Mouse (Mus musculus) heart, embryonic 14.5 days (tissue): ENCODE results near the gene Gprin1. TPM values are rescaled to one million over a fixed set of nuclear protein-coding genes. Genes with fewer than 3 reads are reported as not detected.

ENCODE experiments used
- polyA plus RNA-seq: library from polyadenylated mRNA; unstranded; fragments of >200 nt; fragmentation: Nextera tagmentation; extraction: Ambion mirVana; gene quantifications from 2 replicates; pipeline ENCODE4 v1.2.1, GENCODE M21; 2014

The Gprin1 gene
- polyA plus RNA-seq, 1 experiment from 2014 or later, result 0.12 TPM

Other genes with a start within 250 kb of the Gprin1 start
- 5.7 and 5.8 TPM in 2 replicates for gene Simc1, start 246.1 kb downstream of the Gprin1 start, polyA plus RNA-seq
- gene 4833439L19Rik, start 184.4 kb downstream of the Gprin1 start, polyA plus RNA-seq, result 123 and 128 TPM in 2 replicates
- gene Arl10, start 174.9 kb downstream of the Gprin1 start, polyA plus RNA-seq, result 16.1 and 19.2 TPM in 2 replicates
- 46.5 and 48.9 TPM in 2 replicates for gene Nop16, start 159.8 kb downstream of the Gprin1 start, polyA plus RNA-seq
- gene Higd2a, start 159.7 kb downstream of the Gprin1 start, polyA plus RNA-seq, result 318 and 319 TPM in 2 replicates
- 37.9 and 45.0 TPM in 2 replicates for gene Cltb, start 138.5 kb downstream of the Gprin1 start, polyA plus RNA-seq
- 57.1 and 64.4 TPM in 2 replicates for gene Faf2, start 128.1 kb downstream of the Gprin1 start, polyA plus RNA-seq
- 52.1 and 60.2 TPM in 2 replicates for gene Rnf44, start 56.0 kb downstream of the Gprin1 start, polyA plus RNA-seq
- not detected in 2 replicates for gene Cdhr2, start 48.4 kb downstream of the Gprin1 start, polyA plus RNA-seq
- not detected in 2 replicates for gene Sncb, start 16.7 kb upstream of the Gprin1 start, polyA plus RNA-seq
- not detected in 2 replicates for gene Eif4e1b, start 34.1 kb upstream of the Gprin1 start, polyA plus RNA-seq
- gene Tspan17, start 39.5 kb upstream of the Gprin1 start, polyA plus RNA-seq, result 3.5 and 4.2 TPM in 2 replicates
- gene Unc5a, start 199.5 kb upstream of the Gprin1 start, polyA plus RNA-seq, result 2.3 and 2.7 TPM in 2 replicates